9 mouse cellular contexts compared by ENCODE assay signal in the genomic region with DNA sequence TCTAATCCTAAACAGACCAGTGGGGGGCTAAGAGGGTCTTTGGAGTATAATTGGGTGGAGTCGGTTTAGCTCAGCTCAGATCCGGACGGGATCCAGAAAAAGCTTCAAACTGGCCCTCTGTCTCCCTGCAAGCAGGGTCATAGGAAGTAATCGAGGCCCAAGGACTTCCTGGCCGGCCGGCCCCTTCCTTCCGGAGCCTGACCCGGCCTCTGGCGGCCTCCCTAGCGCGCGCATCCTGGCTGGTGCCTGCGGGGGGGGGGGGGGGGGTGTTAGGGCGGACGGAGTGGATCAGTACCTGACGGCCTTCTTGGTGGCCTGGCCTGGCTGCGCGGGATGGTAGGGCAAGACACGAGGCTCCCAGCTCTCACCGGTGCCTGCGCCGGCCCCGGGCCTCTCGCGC. TPM values are rescaled to one million over a fixed set of nuclear protein-coding genes. Genes with fewer than 3 reads are reported as not detected.
DNase-seq lines count a peak whose midpoint lies in the region; ATAC-seq lines count a peak whose summit lies in the region.
"Had no signal": no experiment of that assay in that cellular context is flagged by ENCODE, and none has a peak within 500 bp of the region (broad histone marks: within the 10 kb centered on the region; RNA-seq: fewer than 3 reads in every experiment).

No protein-coding gene starts in this region.

- H3K4me2 ChIP-seq in heart, embryonic 14.5 days (ENCODE audit: low read length): peak overlapping the region; percentile 83

- H3K9me3 ChIP-seq in erythroblast, embryonic 14.5 days (ENCODE audit: control insufficient read depth, low read length): no peaks in the 10 kb centered on the region
- no peaks in the 10 kb centered on the region for H3K9me3 ChIP-seq in heart, embryonic 14.5 days (ENCODE audit: control insufficient read depth, low read length)
- no peaks in the 10 kb centered on the region for H3K9me3 ChIP-seq in midbrain, embryonic 10.5 days (replicated peaks)

- WGBS in heart, embryonic 14.5 days: 0% methylated on average over 19 of the region's 25 CpGs
- WGBS in midbrain, embryonic 10.5 days: 0% methylated on average over 24 of the region's 25 CpGs

- H3K27ac ChIP-seq in heart, embryonic 14.5 days (replicated peaks in 1 of 2; ENCODE audit: control insufficient read depth in 1 of 2, insufficient read depth in 1 of 2, low read depth in 2 of 2, low read length in 2 of 2): peak overlapping the region; percentile 64 to 72
- H3K27ac ChIP-seq in midbrain, embryonic 10.5 days (replicated peaks): peak overlapping the region; percentile 89
- H3K27ac ChIP-seq: macrophage had no signal

- peak; percentile 75 to 76 for DNase-seq in adrenal gland, postnatal 36 days
- peak; percentile 63 to 76 for DNase-seq in kidney, postnatal 36 days
- peak; percentile 67 for DNase-seq in midbrain, embryonic 10.5 days (ENCODE audit: low spot score)
- DNase-seq in urinary bladder, postnatal 25 days (ENCODE audit: low spot score): no peak
- no peak for DNase-seq in thymus, postnatal 4 days

- peak overlapping the region; percentile 74 for H3K4me3 ChIP-seq in erythroblast, embryonic 14.5 days (replicated peaks)
- peak overlapping the region; percentile 68 to 81 for H3K4me3 ChIP-seq in heart, embryonic 14.5 days (ENCODE audit: control insufficient read depth in 1 of 2, insufficient read depth in 1 of 2, low read depth in 1 of 2, low read length in 2 of 2)
- peak overlapping the region; percentile 94 for H3K4me3 ChIP-seq in midbrain, embryonic 10.5 days

- H3K27me3 ChIP-seq in erythroblast, embryonic 14.5 days (ENCODE audit: control insufficient read depth): peaks cover 63% of the 10 kb centered on the region
- H3K27me3 ChIP-seq in heart, embryonic 14.5 days (ENCODE audit: control insufficient read depth, insufficient read depth, low read length): peaks cover 64% of the 10 kb centered on the region
- H3K27me3 ChIP-seq in midbrain, embryonic 10.5 days (ENCODE audit: low read depth, poor library complexity, severe bottlenecking): peaks cover 61% of the 10 kb centered on the region

- peaks cover 32% of the 10 kb centered on the region for H3K4me1 ChIP-seq in erythroblast, embryonic 14.5 days (ENCODE audit: control insufficient read depth)
- H3K4me1 ChIP-seq in heart, embryonic 14.5 days (ENCODE audit: control insufficient read depth in 2 of 2, insufficient read depth in 2 of 2, low read length in 2 of 2): peaks cover 12 to 24% of the 10 kb centered on the region in 2 experiments
- peaks cover 38% of the 10 kb centered on the region for H3K4me1 ChIP-seq in midbrain, embryonic 10.5 days

- peak overlapping the region; percentile 80 for H3K9ac ChIP-seq in heart, embryonic 14.5 days (ENCODE audit: low read length)

- H3K36me3 ChIP-seq in erythroblast, embryonic 14.5 days (ENCODE audit: control insufficient read depth): peaks cover 23% of the 10 kb centered on the region
- peaks cover 37% of the 10 kb centered on the region for H3K36me3 ChIP-seq in heart, embryonic 14.5 days (ENCODE audit: control insufficient read depth, insufficient read depth, low read length)
- H3K36me3 ChIP-seq in midbrain, embryonic 10.5 days: peaks cover 46% of the 10 kb centered on the region

- ATAC-seq in erythroblast, adult 5-6 weeks (replicated peaks; ENCODE audit: low FRiP score, poor library complexity, severe bottlenecking): no peak
- ATAC-seq in heart, embryonic 14.5 days (ENCODE audit: insufficient number of reproducible peaks, insufficient read depth, low FRiP score, low read depth): peak; percentile 0; the same call in 1 of the 2 replicates

RNA-seq across cellular contexts. Expression of gene Chpf, which starts 0.6 kb away (rescaled TPM):
- 0.26 and 0.30 TPM in 2 replicates for polyA plus RNA-seq in erythroblast, embryonic 14.5 days (2012)
- total RNA-seq in erythroblast, adult 5-6 weeks (2015; ENCODE audit: low replicate concordance): 0.42 TPM in 1 of 2 replicates, not detected in the other
- total RNA-seq in erythroblast, adult 5-6 weeks (2017; ENCODE audit: low replicate concordance): 0.26 and 1.3 TPM in 2 replicates
- total RNA-seq in adrenal gland, postnatal 36 days (2021): 10 to 100 TPM; 55.3 to 63.1 TPM
- polyA plus RNA-seq in heart, embryonic 14.5 days (2014; fragmentation: Nextera tagmentation; extraction: Ambion mirVana): 23.5 and 27.0 TPM in 2 replicates
- polyA plus RNA-seq in midbrain, embryonic 10.5 days (2016; fragmentation: Nextera tagmentation; extraction: Ambion mirVana): 24.4 and 25.2 TPM in 2 replicates

RNA-seq across cellular contexts. Expression of gene Tmem198, which starts 0.8 kb away (rescaled TPM):
- polyA plus RNA-seq in erythroblast, embryonic 14.5 days (2012): 0.04 and 0.13 TPM in 2 replicates
- not detected in 2 replicates for total RNA-seq in erythroblast, adult 5-6 weeks (2015; ENCODE audit: low replicate concordance)
- total RNA-seq in erythroblast, adult 5-6 weeks (2017; ENCODE audit: low replicate concordance): not detected in 2 replicates
- total RNA-seq in adrenal gland, postnatal 36 days (2021): 1 to 10 TPM; 2.6 to 4.1 TPM
- polyA plus RNA-seq in heart, embryonic 14.5 days (2014; fragmentation: Nextera tagmentation; extraction: Ambion mirVana): 0.20 and 0.38 TPM in 2 replicates
- polyA plus RNA-seq in midbrain, embryonic 10.5 days (2016; fragmentation: Nextera tagmentation; extraction: Ambion mirVana): 9.9 and 17.4 TPM in 2 replicates
- polyA plus RNA-seq: macrophage had no signal

RNA-seq across cellular contexts. Expression of gene Obsl1, which starts 27.8 kb away (rescaled TPM):
- 0.12 and 0.15 TPM in 2 replicates for polyA plus RNA-seq in erythroblast, embryonic 14.5 days (2012)
- total RNA-seq in erythroblast, adult 5-6 weeks (2015; ENCODE audit: low replicate concordance): not detected in 2 replicates
- total RNA-seq in erythroblast, adult 5-6 weeks (2017; ENCODE audit: low replicate concordance): not detected in 2 replicates
- 10 to 100 TPM; 59.8 to 67.4 TPM for total RNA-seq in adrenal gland, postnatal 36 days (2021)
- polyA plus RNA-seq in heart, embryonic 14.5 days (2014; fragmentation: Nextera tagmentation; extraction: Ambion mirVana): 109 and 124 TPM in 2 replicates
- 35.2 and 35.7 TPM in 2 replicates for polyA plus RNA-seq in midbrain, embryonic 10.5 days (2016; fragmentation: Nextera tagmentation; extraction: Ambion mirVana)
- polyA plus RNA-seq: macrophage had no signal

RNA-seq across cellular contexts. Expression of gene Asic4, which starts 28.3 kb away (rescaled TPM):
- 0.02 TPM in 1 of 2 replicates, not detected in the other for polyA plus RNA-seq in erythroblast, embryonic 14.5 days (2012)
- total RNA-seq in erythroblast, adult 5-6 weeks (2015; ENCODE audit: low replicate concordance): not detected in 2 replicates
- not detected in 2 replicates for total RNA-seq in erythroblast, adult 5-6 weeks (2017; ENCODE audit: low replicate concordance)
- 1 to 10 TPM; 3.1 to 4.8 TPM for total RNA-seq in adrenal gland, postnatal 36 days (2021)
- polyA plus RNA-seq in heart, embryonic 14.5 days (2014; fragmentation: Nextera tagmentation; extraction: Ambion mirVana): 0.18 TPM in 1 of 2 replicates, not detected in the other
- 6.1 and 17.7 TPM in 2 replicates for polyA plus RNA-seq in midbrain, embryonic 10.5 days (2016; fragmentation: Nextera tagmentation; extraction: Ambion mirVana)
- polyA plus RNA-seq: macrophage had no signal

RNA-seq across cellular contexts. Expression of gene Inha, which starts 28.4 kb away (rescaled TPM):
- polyA plus RNA-seq in erythroblast, embryonic 14.5 days (2012): not detected in 2 replicates
- not detected in 2 replicates for total RNA-seq in erythroblast, adult 5-6 weeks (2015; ENCODE audit: low replicate concordance)
- total RNA-seq in erythroblast, adult 5-6 weeks (2017; ENCODE audit: low replicate concordance): not detected in 2 replicates
- 10 to 100 TPM; 21.8 to 34.7 TPM for total RNA-seq in adrenal gland, postnatal 36 days (2021)
- 2.6 and 3.9 TPM in 2 replicates for polyA plus RNA-seq in heart, embryonic 14.5 days (2014; fragmentation: Nextera tagmentation; extraction: Ambion mirVana)
- 1.7 and 2.7 TPM in 2 replicates for polyA plus RNA-seq in midbrain, embryonic 10.5 days (2016; fragmentation: Nextera tagmentation; extraction: Ambion mirVana)
- polyA plus RNA-seq: macrophage had no signal

Comparison
In these comparisons a context has a peak if more than half of its experiments do, and no peak if none do; other contexts are left out.
1. DNase-seq: peak in adrenal gland, postnatal 36 days (2 of 2), kidney, postnatal 36 days (2 of 2) and midbrain, embryonic 10.5 days (single experiment); none in urinary bladder, postnatal 25 days (single experiment) and thymus, postnatal 4 days (single experiment).
2. RNA of gene Chpf, which starts 0.6 kb away (polyA plus RNA-seq): 23.5 to 27.0 TPM in heart, embryonic 14.5 days and 24.4 to 25.2 TPM in midbrain, embryonic 10.5 days; 0.26 to 0.30 TPM in erythroblast, embryonic 14.5 days; every median in the first group is over 10 times any median in the second.
3. RNA of gene Obsl1, which starts 27.8 kb away (polyA plus RNA-seq): 109 to 124 TPM in heart, embryonic 14.5 days and 35.2 to 35.7 TPM in midbrain, embryonic 10.5 days; 0.12 to 0.15 TPM in erythroblast, embryonic 14.5 days; every median in the first group is over 10 times any median in the second.
4. Peak in every context shown above with its lines, with median percentiles within 50 percentile points of each other: H3K4me3 ChIP-seq.